Mouse (Mus musculus): ENCODE results near the gene D10Wsu102e.
"Not testable (repeated sequence)": the region's sequence is repeated elsewhere in the genome, so short reads cannot be mapped to it uniquely, and the experiment has no call there.

GRCm38 (mm10) chr10:83351779-83352178, 8.2 kb upstream of the D10Wsu102e start:
- not testable (repeated sequence) for TF ChIP-seq CTCF, POLR2A (IDR thresholded peaks at IDR 0.05; ENCODE audit: insufficient read depth, low read depth, low read length)

Data from olfactory bulb, adult 2 months (tissue).